Mouse (Mus musculus) MEL-GATA-1-ER (cell line): ENCODE data around the gene Dgkk.
"Not testable (repeated sequence)": the region's sequence is repeated elsewhere in the genome, so short reads cannot be mapped to it uniquely, and the experiment has no call there.

ENCODE experiments used
- DNase-seq: peaks from one replicate; pipeline ENCODE4 v3.0.0-alpha.2; 2012; ENCODE audit warnings: low read depth; ENCODE audit errors: extremely low read depth

Gene Dgkk

GRCm38 (mm10) chrX:6779006-6779405, at the start of gene Dgkk:
Dgkk (plus strand) TSS chrX:6779306.
- DNase-seq, result not testable (repeated sequence)

DNA sequence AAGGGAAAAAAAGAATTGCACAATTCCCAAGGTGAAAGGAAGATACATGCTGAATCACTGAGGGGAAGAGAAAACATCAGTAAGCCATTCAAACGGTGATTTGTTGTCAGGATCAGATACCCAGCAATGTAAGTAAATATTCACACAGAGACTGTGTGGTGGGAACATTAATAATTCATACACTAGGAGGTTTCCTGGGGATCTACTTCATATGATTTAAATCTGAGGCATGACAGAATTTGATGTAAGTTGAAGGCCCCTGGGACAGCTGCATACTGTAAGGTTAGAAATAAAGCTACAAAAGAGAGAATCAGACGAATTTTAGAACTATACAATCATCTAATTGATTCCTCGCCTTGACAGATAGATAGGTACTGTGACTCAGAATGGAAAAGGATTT, 45.1 kb upstream of the Dgkk start:
- DNase-seq, result no peak

DNA sequence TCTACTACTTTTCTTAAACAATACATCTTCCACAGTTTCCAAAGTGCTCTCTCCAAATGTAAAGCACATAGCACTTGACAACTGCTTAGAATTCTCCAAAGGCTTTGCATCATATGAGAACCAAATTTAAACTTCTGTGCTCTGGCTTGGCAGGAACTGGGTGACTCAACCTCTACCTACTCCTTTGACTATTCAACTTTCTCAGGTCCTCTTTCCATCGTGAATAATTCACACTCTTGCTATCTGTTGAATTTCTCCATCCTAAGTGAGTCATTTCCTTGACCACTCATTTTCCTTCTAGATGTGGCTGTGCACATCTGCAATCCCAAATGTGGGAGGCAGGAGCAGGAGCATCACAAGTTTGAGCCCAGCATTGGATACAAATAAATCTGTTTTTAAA, 28.4 kb upstream of the Dgkk start:
- DNase-seq, result no peak

DNA sequence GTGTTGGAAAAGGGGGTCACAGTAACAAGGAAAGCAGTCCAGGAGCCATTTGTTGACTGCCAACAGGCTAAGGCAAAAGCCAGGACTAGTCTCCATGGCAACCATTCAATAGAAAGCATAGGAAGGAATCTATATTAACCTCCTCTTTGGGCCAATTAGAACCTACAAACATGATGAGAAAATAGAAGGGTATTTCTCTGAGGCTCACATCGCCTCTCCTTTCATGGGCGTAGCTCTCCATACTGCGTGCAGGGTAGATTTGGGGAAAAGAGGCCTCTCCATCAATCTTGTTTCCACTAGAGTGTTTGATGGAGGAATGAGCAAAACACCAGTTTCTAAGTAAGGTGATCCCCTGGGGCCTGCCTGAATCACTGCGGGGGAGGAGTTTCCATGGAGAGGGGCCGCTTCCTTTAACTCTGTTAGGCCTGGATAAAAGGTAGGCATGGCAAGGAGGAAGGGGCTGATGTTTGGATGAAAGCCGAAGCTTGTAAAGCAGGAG, 27.5 kb upstream of the Dgkk start:
- no peak for DNase-seq

- DNase-seq, result no peak
Measured at GRCm38 (mm10) chrX:6777489-6778249, 1.4 kb upstream of the Dgkk start.

DNA sequence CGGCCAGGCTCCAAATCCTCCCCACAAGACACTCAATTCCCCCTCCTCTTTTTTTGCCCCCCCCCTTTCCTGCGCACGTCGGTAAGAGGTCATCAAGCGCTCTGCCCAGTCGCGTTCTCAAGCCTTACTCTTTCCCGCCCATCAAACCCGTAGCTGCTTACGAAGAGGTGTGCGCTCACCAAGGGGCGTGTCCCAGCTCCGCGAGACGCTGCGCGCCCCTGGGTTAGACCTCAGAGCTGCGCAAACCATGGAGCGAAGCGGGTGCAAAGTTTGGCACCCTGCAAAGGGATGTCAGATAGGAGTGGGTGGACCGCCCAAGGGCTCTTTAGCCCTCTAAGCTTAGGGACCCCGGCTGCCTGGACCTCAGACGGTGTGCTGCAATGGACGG, 862 bp upstream of the Dgkk start:
- DNase-seq, result no peak

- DNase-seq, result no peak
Measured at GRCm38 (mm10) chrX:6779969-6780539, 948 bp downstream of the Dgkk start.

DNA sequence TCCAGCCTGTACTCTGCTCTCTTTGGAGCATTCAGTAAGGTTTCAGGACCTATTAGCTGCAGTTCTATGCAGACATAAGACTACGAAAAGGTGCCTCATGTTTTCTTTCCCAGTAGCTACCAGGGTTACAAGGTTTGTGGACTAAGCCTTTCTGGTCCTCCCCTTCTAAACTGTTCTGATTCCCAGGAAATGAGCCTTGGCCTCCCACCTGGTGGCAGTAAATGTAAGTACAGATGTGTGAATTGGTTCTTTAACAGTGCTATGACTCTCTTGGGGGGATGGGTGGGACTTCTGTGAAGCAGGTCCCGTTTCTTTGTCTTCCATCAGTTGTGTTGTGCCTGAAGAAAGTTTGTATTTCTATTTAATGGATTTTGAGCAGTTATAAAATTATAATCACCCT, 53.4 kb downstream of the Dgkk start:
- DNase-seq, result no peak

DNA sequence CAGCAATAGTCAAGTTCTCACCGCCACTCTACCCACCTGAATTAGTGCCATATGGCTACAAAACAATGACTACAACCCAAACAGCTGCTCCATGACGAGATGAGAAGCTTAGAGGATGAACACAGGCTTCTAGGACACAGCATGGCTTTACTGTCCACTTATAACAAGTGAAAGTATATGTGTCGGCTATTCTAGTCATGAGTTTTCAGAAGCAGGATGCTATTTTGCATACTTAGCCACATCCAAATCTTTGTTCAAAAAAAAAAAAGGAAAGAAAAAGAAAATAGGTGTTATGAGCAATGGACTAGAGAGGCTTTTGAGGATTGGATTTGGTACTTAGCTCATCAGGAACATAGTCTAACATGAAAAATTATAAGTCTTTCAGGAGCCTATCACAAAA, 74.4 kb downstream of the Dgkk start:
- no peak for DNase-seq

- DNase-seq, result no peak
Measured at GRCm38 (mm10) chrX:6854136-6854535, 75.0 kb downstream of the Dgkk start.

GRCm38 (mm10) chrX:6893933-6894332, 114.8 kb downstream of the Dgkk start:
- DNase-seq, result no peak

DNA sequence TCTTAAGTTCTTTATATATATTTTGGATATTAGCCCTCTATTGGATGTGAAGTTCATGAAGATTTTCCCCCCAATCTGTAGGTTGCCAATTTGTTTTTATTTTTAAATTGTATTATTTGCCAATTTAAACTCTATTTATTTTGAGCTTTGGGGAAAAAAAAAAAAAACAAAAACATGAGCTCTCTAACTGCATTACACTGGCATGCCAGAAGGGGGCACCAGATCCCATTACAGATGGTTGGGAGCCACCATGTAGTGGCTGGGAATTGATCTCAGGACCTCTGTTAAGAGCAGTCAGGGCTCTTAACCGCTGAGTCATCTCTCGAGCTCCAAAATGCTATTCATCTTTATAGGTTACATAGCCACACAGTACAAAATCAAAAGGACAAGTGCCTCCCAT, 131.9 kb downstream of the Dgkk start:
- no peak for DNase-seq

DNA sequence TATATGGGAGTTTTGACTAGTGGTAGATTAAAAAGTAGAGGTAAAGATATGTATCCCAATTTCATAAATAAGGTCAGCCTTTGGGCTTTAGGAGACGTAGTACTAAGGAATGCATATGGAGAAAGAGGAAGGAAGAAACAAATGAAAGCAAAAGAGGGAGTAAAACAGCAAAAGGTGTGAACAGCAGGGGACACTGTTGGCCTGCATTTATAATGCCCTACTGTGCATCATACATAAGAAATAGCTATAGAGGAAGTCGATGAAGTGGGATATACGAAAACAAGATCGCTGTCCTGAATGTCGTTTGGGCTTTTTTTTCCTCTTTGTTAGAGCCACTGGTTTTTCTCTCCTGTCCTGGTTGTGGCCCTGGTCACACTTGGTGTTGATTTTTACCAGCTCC, 143.1 kb downstream of the Dgkk start:
- no peak for DNase-seq

GRCm38 (mm10) chrX:6926224-6926623, 147.1 kb downstream of the Dgkk start:
- DNase-seq, result no peak

DNA sequence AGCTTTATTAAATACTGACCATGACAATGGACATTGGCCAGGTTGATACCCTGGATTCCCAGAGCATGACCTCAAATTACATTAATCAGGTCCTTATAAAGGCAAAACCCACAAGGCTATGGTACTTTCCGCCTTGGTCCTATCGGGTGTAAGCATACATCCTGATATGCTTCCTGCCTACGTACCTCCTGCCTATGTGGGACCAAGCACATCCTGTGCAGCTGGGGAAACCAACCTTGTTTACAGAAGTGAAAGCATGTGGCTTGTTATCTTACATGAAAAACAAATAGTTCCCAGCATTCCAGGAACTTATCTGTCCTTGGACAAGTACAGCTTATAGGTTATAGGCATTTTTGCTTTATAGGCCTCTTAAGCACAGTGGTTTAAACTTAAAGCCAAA, 189.5 kb downstream of the Dgkk start:
- no peak for DNase-seq

- no peak for DNase-seq
Measured at GRCm38 (mm10) chrX:6971956-6972355, 192.8 kb downstream of the Dgkk start.

- DNase-seq, result peak; percentile 4
Measured at GRCm38 (mm10) chrX:6983916-6984315, 204.8 kb downstream of the Dgkk start.
